Mouse (Mus musculus) E14TG2a.4 (cell line): ENCODE data around the gene Myh7.

Source experiments
- CTCF ChIP-seq: conservative IDR thresholded peaks from 2 replicates; pipeline ENCODE4 v1.5.1; 2014; ENCODE audit warnings: low read length
- POU5F1 ChIP-seq: IDR thresholded peaks from 2 replicates; pipeline ENCODE4 v1.6.1; 2014; ENCODE audit warnings: low read length, borderline replicate concordance

GRCm38 (mm10) chr14:54925349-54926342, 68.8 kb downstream of the Myh7 start, which contains the start of gene Efs:
- no peak for TF ChIP-seq CTCF
- TF ChIP-seq POU5F1: no peak
